Mouse (Mus musculus): ENCODE results near the gene Ric1. TPM values are rescaled to one million over a fixed set of nuclear protein-coding genes. Genes with fewer than 3 reads are reported as not detected.

Ric1 gene
- total RNA-seq, 2 experiments from 2014 or later: 4.7 to 6.1 TPM

- ATAC-seq (replicated peaks; ENCODE audit: low FRiP score, poor library complexity, severe bottlenecking): 0 out of 2 replicates have a peak, but pooled peaks have one; percentile 75
Observed at GRCm38 (mm10) chr19:29596985-29597384, 74.9 kb downstream of the Ric1 start.

- ATAC-seq (replicated peaks; ENCODE audit: low FRiP score, poor library complexity, severe bottlenecking): no peak
Observed at GRCm38 (mm10) chr19:29598981-29599380, 76.9 kb downstream of the Ric1 start.

- no peak for ATAC-seq (replicated peaks; ENCODE audit: low FRiP score, poor library complexity, severe bottlenecking)
Observed at GRCm38 (mm10) chr19:29603548-29604353, 81.7 kb downstream of the Ric1 start.

GRCm38 (mm10) chr19:29604653-29605052, 82.6 kb downstream of the Ric1 start:
- ATAC-seq (replicated peaks; ENCODE audit: low FRiP score, poor library complexity, severe bottlenecking): no peak

- ATAC-seq (replicated peaks; ENCODE audit: low FRiP score, poor library complexity, severe bottlenecking): no peak
Observed at GRCm38 (mm10) chr19:29607521-29607920, 85.4 kb downstream of the Ric1 start.

GRCm38 (mm10) chr19:29608212-29608611, 86.1 kb downstream of the Ric1 start:
- no peak for ATAC-seq (replicated peaks; ENCODE audit: low FRiP score, poor library complexity, severe bottlenecking)

GRCm38 (mm10) chr19:29610907-29611306, 88.8 kb downstream of the Ric1 start:
- no peak for ATAC-seq (replicated peaks; ENCODE audit: low FRiP score, poor library complexity, severe bottlenecking)

GRCm38 (mm10) chr19:29612102-29612501, 90.0 kb downstream of the Ric1 start:
- no peak for ATAC-seq (replicated peaks; ENCODE audit: low FRiP score, poor library complexity, severe bottlenecking)

GRCm38 (mm10) chr19:29641055-29641454, 119.0 kb downstream of the Ric1 start:
- ATAC-seq (replicated peaks; ENCODE audit: low FRiP score, poor library complexity, severe bottlenecking): no peak

GRCm38 (mm10) chr19:29641510-29641909, 119.4 kb downstream of the Ric1 start:
- ATAC-seq (replicated peaks; ENCODE audit: low FRiP score, poor library complexity, severe bottlenecking): no peak

- ATAC-seq (replicated peaks; ENCODE audit: low FRiP score, poor library complexity, severe bottlenecking): no peak
Observed at GRCm38 (mm10) chr19:29642211-29642610, 120.1 kb downstream of the Ric1 start.

GRCm38 (mm10) chr19:29643194-29643922, 121.3 kb downstream of the Ric1 start:
- ATAC-seq (replicated peaks; ENCODE audit: low FRiP score, poor library complexity, severe bottlenecking): no peak

GRCm38 (mm10) chr19:29644747-29645146, 122.7 kb downstream of the Ric1 start:
- no peak for ATAC-seq (replicated peaks; ENCODE audit: low FRiP score, poor library complexity, severe bottlenecking)

- peak; percentile 96 for ATAC-seq (replicated peaks; ENCODE audit: low FRiP score, poor library complexity, severe bottlenecking)
Observed at GRCm38 (mm10) chr19:29647651-29648549, 125.8 kb downstream of the Ric1 start, which contains the start of gene Ermp1. Gene Ermp1 (minus strand): TSS chr19:29648415.

GRCm38 (mm10) chr19:29648550-29648914, 126.5 kb downstream of the Ric1 start:
- no peak for ATAC-seq (replicated peaks; ENCODE audit: low FRiP score, poor library complexity, severe bottlenecking)

- peak; percentile 41 for ATAC-seq (replicated peaks; ENCODE audit: low FRiP score, poor library complexity, severe bottlenecking)
Observed at GRCm38 (mm10) chr19:29649683-29650082, 127.6 kb downstream of the Ric1 start.

GRCm38 (mm10) chr19:29653768-29654265, 131.7 kb downstream of the Ric1 start:
- ATAC-seq (replicated peaks; ENCODE audit: low FRiP score, poor library complexity, severe bottlenecking): no peak

GRCm38 (mm10) chr19:29655148-29655547, 133.1 kb downstream of the Ric1 start:
- no peak for ATAC-seq (replicated peaks; ENCODE audit: low FRiP score, poor library complexity, severe bottlenecking)

- ATAC-seq (replicated peaks; ENCODE audit: low FRiP score, poor library complexity, severe bottlenecking): no peak
Observed at GRCm38 (mm10) chr19:29656029-29656428, 133.9 kb downstream of the Ric1 start.
